Mouse (Mus musculus) heart, adult 2 months (tissue): ENCODE data around the gene Cdca5.

Experiments
- EP300 ChIP-seq: fragments of 200-500 bp; IDR thresholded peaks from 2 replicates; pipeline ENCODE4 v1.6.1; 2011; ENCODE audit warnings: low read depth, low read length, control low read depth; ENCODE audit not compliant: insufficient read depth
- POLR2A ChIP-seq: fragments of 200-500 bp; IDR thresholded peaks from 2 replicates; pipeline ENCODE4 v1.6.1; 2011; ENCODE audit warnings: mild to moderate bottlenecking, low read depth, low read length, control low read depth; ENCODE audit not compliant: insufficient read depth

DNA sequence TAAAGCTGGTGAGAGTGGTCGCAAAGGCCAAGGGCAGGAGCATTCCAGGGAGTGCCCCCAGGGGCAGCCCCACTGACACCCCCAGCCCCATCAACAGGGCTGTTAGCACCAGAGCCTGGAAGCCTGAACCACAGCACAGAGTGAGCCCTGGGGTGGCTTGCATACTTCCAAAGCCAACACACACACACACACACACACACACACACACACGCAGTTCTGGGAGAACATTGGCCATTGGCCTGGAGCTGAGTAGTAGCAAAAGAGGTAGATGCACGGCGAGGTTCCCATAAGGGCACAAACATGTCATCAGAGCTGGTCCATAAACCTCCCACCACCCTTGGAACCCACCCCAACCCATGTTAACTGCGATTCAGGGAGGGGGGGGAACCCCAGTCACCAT, 18.2 kb upstream of the Cdca5 start:
- TF ChIP-seq EP300 (no peak), POLR2A (no peak)
